Mouse (Mus musculus): Measurements from ENCODE around the gene Togaram2.

DNA sequence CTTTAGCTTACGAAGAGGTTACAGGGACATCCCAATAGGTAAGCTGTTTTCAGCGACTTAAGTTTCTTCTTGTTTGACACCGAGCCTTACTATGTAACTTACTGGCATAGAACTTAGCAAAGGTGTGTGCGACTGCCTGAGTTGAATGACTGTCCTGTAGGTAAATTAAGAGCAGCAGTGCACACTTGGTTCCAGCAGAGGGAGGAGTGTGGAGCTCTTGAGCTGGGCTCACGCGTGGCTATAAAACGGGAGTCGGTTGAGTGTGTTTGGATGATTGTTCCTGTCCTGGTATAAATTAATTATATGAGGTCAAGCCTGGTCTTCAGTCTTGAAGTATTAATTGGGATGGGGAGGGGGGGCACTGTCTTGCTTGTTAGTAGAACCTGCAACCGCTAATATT lies 23.1 kb upstream of the Togaram2 start:
- TF ChIP-seq GATA1 (IDR thresholded peaks at IDR 0.05; ENCODE audit: borderline replicate concordance, low read length), result no peak
- TF ChIP-seq FLI1 (IDR thresholded peaks at IDR 0.05; ENCODE audit: low read length), result no peak

All from megakaryocyte, embryonic 14.5 days (primary cell).